Mouse (Mus musculus) stomach, embryonic 14.5 days (tissue): ENCODE measurements around the gene Vmn1r180. TPM values are rescaled to one million over a fixed set of nuclear protein-coding genes. Genes with fewer than 3 reads are reported as not detected.
"Not testable (repeated sequence)": the region's sequence is repeated elsewhere in the genome, so short reads cannot be mapped to it uniquely, and the experiment has no call there.

Source experiments
- ATAC-seq: fragments of 200-750 bp; cut with Nextera tagmentation; 2 replicates; pipeline ENCODE4 v1.8.0; 2017; ENCODE audit warnings: low read depth, moderate TSS enrichment; ENCODE audit not compliant: insufficient number of reproducible peaks, insufficient read depth, low FRiP score
- H3K27ac ChIP-seq: fragments of 300-500 bp; sonication (generic); 2 replicates; pipeline ENCODE4 v1.5.1; 2014; ENCODE audit warnings: mild to moderate bottlenecking, low read length, moderate library complexity, mixed read lengths
- H3K27me3 ChIP-seq: fragments of 300-500 bp; sonication (generic); 2 replicates; pipeline ENCODE4 v1.6.1; 2014; ENCODE audit warnings: low read length, control low read depth, mixed read lengths; ENCODE audit not compliant: control insufficient read depth, insufficient read depth
- H3K36me3 ChIP-seq: fragments of 300-500 bp; sonication (generic); 2 replicates; pipeline ENCODE4 v1.6.1; 2014; ENCODE audit warnings: mild to moderate bottlenecking, control low read depth, low read length, moderate library complexity, mixed read lengths; ENCODE audit not compliant: control insufficient read depth, insufficient read depth
- H3K4me1 ChIP-seq: fragments of 300-500 bp; sonication (generic); 2 replicates; pipeline ENCODE4 v1.6.1; 2014; ENCODE audit warnings: low read length, control low read depth, mixed read lengths; ENCODE audit not compliant: control insufficient read depth, insufficient read depth
- H3K4me2 ChIP-seq: fragments of 300-500 bp; sonication (generic); replicated peaks from 2 replicates; pipeline ENCODE4 v1.6.1; 2014; ENCODE audit warnings: low read depth, low read length, control low read depth
- H3K4me3 ChIP-seq: fragments of 300-500 bp; sonication (generic); 2 replicates; pipeline ENCODE4 v1.5.1; 2014; ENCODE audit warnings: low read depth, low read length, control low read depth
- H3K9ac ChIP-seq: fragments of 300-500 bp; sonication (generic); replicated peaks from 2 replicates; pipeline ENCODE4 v1.6.1; 2014; ENCODE audit warnings: low read depth, mild to moderate bottlenecking, control low read depth, low read length, moderate library complexity, mixed read lengths
- H3K9me3 ChIP-seq: fragments of 300-500 bp; sonication (generic); 2 replicates; pipeline ENCODE4 v1.6.1; 2016; ENCODE audit warnings: low read depth, low read length, control low read depth; ENCODE audit not compliant: control insufficient read depth
- WGBS: fragments of 180-500 bp; shearing (Covaris S2); extraction: QIAGEN DNeasy Blood & Tissue Kit; methylation state at CpG from one replicate; pipeline ENCODE4 v1.1.7; 2014; 5-methylcytosine and 5-hydroxymethylcytosine counted together
- polyA plus RNA-seq: library from polyadenylated mRNA; unstranded; fragments of >200 nt; fragmentation: Nextera tagmentation; extraction: Ambion mirVana; gene quantifications from 2 replicates; pipeline ENCODE4 v1.2.1, GENCODE M21; 2014

Gene Vmn1r180
- polyA plus RNA-seq = not detected in 2 replicates

DNA sequence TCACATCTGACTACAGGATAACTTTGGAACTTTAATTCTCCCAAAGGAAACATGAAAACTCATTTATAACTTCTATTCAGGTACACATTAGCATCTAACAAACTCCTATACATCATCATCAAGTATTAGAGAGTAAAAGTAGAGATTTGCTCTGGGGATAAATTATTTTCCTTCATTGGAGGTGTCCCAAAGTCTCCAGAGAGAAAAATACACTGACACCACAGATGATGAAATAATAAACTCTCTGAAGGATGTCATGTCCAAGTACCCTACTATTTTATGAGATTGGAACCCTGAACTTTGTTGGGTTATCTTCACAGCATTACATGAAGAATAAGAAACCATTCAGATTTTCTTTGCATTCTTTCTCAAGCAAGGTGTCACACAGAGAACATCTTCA, at the start of gene Vmn1r180:
Gene Vmn1r180 (plus strand): TSS at position 301 of the 400 bp plus-strand sequence.
- no peak for ATAC-seq
- no peak within 1 kb of the TSS for H3K4me2 ChIP-seq
- H3K36me3 ChIP-seq = no peaks in the 10 kb centered on the region
- H3K27me3 ChIP-seq = no peaks in the 10 kb centered on the region
- H3K9ac ChIP-seq = no peak within 1 kb of the TSS
- no peaks in the 10 kb centered on the region for H3K9me3 ChIP-seq
- H3K4me3 ChIP-seq = no peak within 1 kb of the TSS
- no peaks in the 10 kb centered on the region for H3K4me1 ChIP-seq
- no peak within 1 kb of the TSS for H3K27ac ChIP-seq

DNA sequence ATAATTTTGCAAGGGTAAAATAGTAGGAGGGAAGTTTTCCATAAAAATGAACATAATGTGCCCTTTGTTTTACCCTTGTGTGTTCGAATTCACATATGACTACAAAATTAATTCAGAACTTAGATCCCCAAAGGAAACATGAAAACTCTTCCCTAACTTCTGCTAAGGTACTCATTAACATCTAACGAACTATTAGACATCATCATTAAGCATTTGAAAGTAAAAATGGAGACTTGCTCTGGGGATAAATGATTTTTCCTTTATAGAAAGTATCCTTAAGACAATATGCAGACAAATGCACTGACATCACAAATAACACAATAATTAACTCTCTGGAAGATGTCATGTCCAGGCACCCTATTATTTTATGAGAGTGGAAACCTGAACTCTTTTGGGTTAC, 23.8 kb upstream of the Vmn1r180 start, which contains the start of gene Vmn1r179:
Gene Vmn1r179 (plus strand): TSS at position 301 of the 400 bp plus-strand sequence.
- Histone ChIP-seq H3K4me2 (no peak within 1 kb of the TSS), H3K27ac (no peak within 1 kb of the TSS), H3K36me3 (no peaks in the 10 kb centered on the region), H3K9ac (no peak within 1 kb of the TSS), H3K27me3 (no peaks in the 10 kb centered on the region), H3K4me1 (no peaks in the 10 kb centered on the region), H3K4me3 (no peak within 1 kb of the TSS), H3K9me3 (peaks cover 3% of the 10 kb centered on the region; the same call in 1 of the 2 replicates)
- ATAC-seq = no peak
- 48% methylated on average over 2 of the region's 2 CpGs for WGBS

DNA sequence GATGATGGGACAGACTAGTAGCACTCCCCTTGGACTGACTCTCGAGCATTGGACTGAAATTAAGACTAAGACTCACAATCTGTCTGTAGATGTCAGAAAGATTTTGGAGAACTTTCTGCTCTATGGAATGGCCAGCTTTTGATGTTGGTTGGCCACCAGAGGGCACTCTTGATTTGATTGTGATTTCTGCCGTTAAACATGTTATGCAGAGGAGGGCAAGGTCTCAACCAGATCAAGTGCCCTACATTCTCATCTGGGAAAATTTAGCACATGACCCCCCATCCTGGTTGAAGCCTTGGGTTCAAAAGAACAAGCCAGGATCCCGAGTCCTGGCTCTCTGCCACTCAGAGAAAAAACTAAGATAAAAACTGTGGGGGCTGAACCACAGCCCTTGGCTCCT, 17.6 kb downstream of the Vmn1r180 start:
- H3K4me3 ChIP-seq, H3K9me3 ChIP-seq, H3K27ac ChIP-seq, ATAC-seq, H3K4me2 ChIP-seq, H3K27me3 ChIP-seq, H3K4me1 ChIP-seq, H3K36me3 ChIP-seq, H3K9ac ChIP-seq: not testable (repeated sequence)
- WGBS = 64% methylated on average over 3 of the region's 3 CpGs

DNA sequence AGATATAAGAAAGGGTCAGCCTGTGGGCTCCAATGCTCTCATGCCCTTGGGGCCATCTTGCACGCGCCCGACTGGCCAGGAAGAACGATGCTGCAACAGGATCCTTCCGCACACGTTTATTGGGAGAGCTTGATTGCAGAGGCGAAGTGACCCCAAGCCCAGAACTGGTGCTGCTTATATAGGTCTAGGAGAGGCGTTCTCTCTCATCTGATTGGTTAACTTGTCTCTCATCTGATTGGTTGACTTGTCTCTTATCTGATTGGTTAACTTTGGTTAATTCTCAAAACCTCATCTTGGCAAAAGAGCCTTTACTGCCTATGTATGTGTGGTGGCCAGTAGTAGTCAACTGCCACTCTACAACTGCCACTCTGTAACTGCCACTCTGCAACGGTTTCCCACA, 23.9 kb downstream of the Vmn1r180 start, which contains the start of gene Vmn1r181:
Gene Vmn1r181 (plus strand): TSS at position 301 of the 400 bp plus-strand sequence.
- ATAC-seq, H3K4me2 ChIP-seq, H3K4me3 ChIP-seq, H3K27ac ChIP-seq, H3K9ac ChIP-seq, H3K27me3 ChIP-seq, H3K4me1 ChIP-seq, H3K36me3 ChIP-seq, H3K9me3 ChIP-seq: not testable (repeated sequence)
- WGBS = 76% methylated on average over 9 of the region's 9 CpGs

DNA sequence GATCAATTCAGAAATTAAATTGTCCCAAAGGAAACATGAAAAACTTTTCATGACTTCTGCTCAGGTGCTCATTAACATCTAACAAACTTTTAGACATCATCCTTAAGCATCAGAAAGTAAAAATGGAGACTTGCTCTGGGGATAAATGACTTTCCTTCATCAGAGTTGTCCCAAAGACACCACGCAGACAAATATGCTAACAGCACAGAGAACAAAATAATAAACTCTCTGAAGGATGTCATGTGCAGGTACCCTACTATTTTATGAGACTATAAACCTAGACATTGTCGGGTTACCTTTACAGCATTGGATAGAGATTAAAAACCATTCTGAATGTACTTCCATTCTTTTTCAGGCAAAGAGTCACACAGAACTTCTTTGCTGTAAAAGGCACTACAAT, 51.0 kb downstream of the Vmn1r180 start, which contains the start of gene V1rd19:
Gene V1rd19 (plus strand): TSS at position 301 of the 400 bp plus-strand sequence.
- Histone ChIP-seq H3K27ac (no peak within 1 kb of the TSS), H3K4me2 (no peak within 1 kb of the TSS), H3K9ac (no peak within 1 kb of the TSS), H3K27me3 (no peaks in the 10 kb centered on the region), H3K4me1 (no peaks in the 10 kb centered on the region), H3K36me3 (no peaks in the 10 kb centered on the region), H3K4me3 (no peak within 1 kb of the TSS), H3K9me3 (peaks cover 3% of the 10 kb centered on the region; the same call in 1 of the 2 replicates)
- ATAC-seq = no peak
- WGBS = 61% methylated on average over 2 of the region's 2 CpGs

Other genes with a start within 250 kb of the Vmn1r180 start
- not detected in 2 replicates for gene Vmn1r173, start 249.9 kb upstream of the Vmn1r180 start, polyA plus RNA-seq
- not detected in 2 replicates for gene Vmn1r174, start 198.4 kb upstream of the Vmn1r180 start, polyA plus RNA-seq
- not detected in 2 replicates for gene Vmn1r175, start 140.0 kb upstream of the Vmn1r180 start, polyA plus RNA-seq
- not detected in 2 replicates for gene Vmn1r176, start 113.3 kb upstream of the Vmn1r180 start, polyA plus RNA-seq
- not detected in 2 replicates for gene Vmn1r177, start 84.2 kb upstream of the Vmn1r180 start, polyA plus RNA-seq
- gene Vmn1r178, start 58.6 kb upstream of the Vmn1r180 start, polyA plus RNA-seq = not detected in 2 replicates
- gene Vmn1r179, start 23.7 kb upstream of the Vmn1r180 start, polyA plus RNA-seq = not detected in 2 replicates
- gene Vmn1r181, start 24.0 kb downstream of the Vmn1r180 start, polyA plus RNA-seq = not detected in 2 replicates
- not detected in 2 replicates for gene V1rd19, start 51.1 kb downstream of the Vmn1r180 start, polyA plus RNA-seq
- not detected in 2 replicates for gene Vmn1r183, start 102.6 kb downstream of the Vmn1r180 start, polyA plus RNA-seq
- 21.4 and 23.2 TPM in 2 replicates for gene Zfp180, start 131.3 kb downstream of the Vmn1r180 start, polyA plus RNA-seq
- 5.4 and 6.3 TPM in 2 replicates for gene Zfp112, start 161.7 kb downstream of the Vmn1r180 start, polyA plus RNA-seq
- gene Zfp235, start 183.5 kb downstream of the Vmn1r180 start, polyA plus RNA-seq = 21.7 and 22.2 TPM in 2 replicates
- 5.9 and 8.0 TPM in 2 replicates for gene Zfp114, start 224.4 kb downstream of the Vmn1r180 start, polyA plus RNA-seq